Mouse (Mus musculus): Measurements from ENCODE around the gene Fgfr2. TPM values are rescaled to one million over a fixed set of nuclear protein-coding genes. Genes with fewer than 3 reads are reported as not detected.
A peak's percentile ranks its signal among the peaks of the same experiment; 100 is the strongest.

Fgfr2 gene
- polyA plus RNA-seq, 1 experiment, result 59.9 TPM

- H3K4me1 ChIP-seq (ENCODE audit: control insufficient read depth, insufficient read depth, low read length), result peaks cover 16% of the 10 kb centered on the region
- TF ChIP-seq POLR2A (IDR thresholded peaks at IDR 0.05; ENCODE audit: low read depth, low read length), result no peak
- no peak for TF ChIP-seq CTCF (IDR thresholded peaks at IDR 0.05; ENCODE audit: borderline replicate concordance, insufficient read depth, low read length)
- peak overlapping the region; percentile 69 for H3K27ac ChIP-seq (ENCODE audit: insufficient read depth, low read length)
- H3K4me3 ChIP-seq (ENCODE audit: insufficient read depth, low read length), result no peak overlapping the region
Measured at GRCm38 (mm10) chr7:130167261-130167660, 2955.9 kb downstream of the Fgfr2 start.

DNA sequence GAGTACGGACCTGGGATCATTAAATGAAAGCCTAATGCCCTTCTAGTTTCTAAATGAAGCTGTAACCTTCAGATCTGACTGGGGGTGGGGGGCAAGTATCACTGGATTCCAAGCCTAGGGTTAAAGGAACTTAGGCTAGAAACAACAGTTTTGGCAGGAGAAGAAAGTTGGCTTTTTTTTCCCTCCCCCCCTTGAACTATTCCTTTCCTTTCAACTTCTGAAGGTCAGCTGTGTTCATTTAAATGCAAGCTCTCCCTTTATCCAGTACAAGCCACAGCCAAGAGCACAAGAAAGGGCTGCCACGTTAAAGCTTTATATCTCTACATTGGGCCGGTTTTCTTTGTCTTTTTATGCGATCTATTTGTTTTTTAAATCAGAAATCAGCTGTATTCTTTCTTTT is 2957.0 kb downstream of the Fgfr2 start:
- Histone ChIP-seq H3K27ac (ENCODE audit: insufficient read depth, low read length) (0 out of 2 replicates have a peak overlapping the region, but pooled peaks have one; percentile 11), H3K4me3 (ENCODE audit: insufficient read depth, low read length) (no peak overlapping the region), H3K4me1 (ENCODE audit: control insufficient read depth, insufficient read depth, low read length) (peaks cover 16% of the 10 kb centered on the region)
- no peak for TF ChIP-seq POLR2A (IDR thresholded peaks at IDR 0.05; ENCODE audit: low read depth, low read length)
- no peak for TF ChIP-seq CTCF (IDR thresholded peaks at IDR 0.05; ENCODE audit: borderline replicate concordance, insufficient read depth, low read length)

DNA sequence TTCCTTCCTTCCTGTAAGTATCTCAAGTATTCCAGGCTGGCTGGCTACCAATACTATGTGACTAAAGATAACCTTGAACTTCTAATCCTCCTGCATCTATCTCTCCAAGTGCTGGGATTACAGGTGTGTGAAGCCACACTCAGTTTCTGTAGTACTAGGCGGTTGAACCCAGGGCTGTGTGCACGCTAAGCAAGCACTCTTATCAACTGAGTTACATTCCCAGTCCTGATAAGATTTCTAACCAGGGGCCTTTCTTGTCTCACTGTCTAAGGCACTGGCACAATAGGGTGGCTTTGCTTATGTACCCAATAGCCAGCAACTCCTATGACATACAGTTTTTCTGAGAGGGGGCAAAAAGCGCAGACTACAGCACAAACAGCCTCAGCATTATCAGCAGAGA is 2957.7 kb downstream of the Fgfr2 start:
- Histone ChIP-seq H3K27ac (ENCODE audit: insufficient read depth, low read length) (no peak overlapping the region), H3K4me3 (ENCODE audit: insufficient read depth, low read length) (no peak overlapping the region), H3K4me1 (ENCODE audit: control insufficient read depth, insufficient read depth, low read length) (peaks cover 12% of the 10 kb centered on the region)
- TF ChIP-seq CTCF (IDR thresholded peaks at IDR 0.05; ENCODE audit: borderline replicate concordance, insufficient read depth, low read length) (no peak), POLR2A (IDR thresholded peaks at IDR 0.05; ENCODE audit: low read depth, low read length) (no peak)

DNA sequence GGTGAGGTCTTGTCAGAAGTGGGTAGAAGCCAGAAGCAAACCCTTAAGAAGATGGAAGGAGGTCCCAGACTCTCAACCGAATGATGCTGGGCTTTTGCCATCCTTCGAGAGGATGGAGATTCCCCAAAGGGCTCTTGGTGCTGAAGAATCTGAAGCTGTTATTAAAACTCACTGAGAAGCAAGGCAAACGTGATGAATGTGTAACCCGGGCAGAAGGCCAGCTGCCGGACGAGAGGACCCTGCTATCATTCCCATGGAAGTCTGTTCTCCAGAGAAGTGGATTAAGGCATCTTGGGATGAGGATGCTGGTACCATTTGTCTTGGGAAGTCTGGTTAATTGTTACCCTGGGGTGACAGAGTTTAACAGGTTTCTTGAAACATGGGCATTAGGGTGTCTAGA is 2960.4 kb downstream of the Fgfr2 start:
- Histone ChIP-seq H3K4me3 (ENCODE audit: insufficient read depth, low read length) (no peak overlapping the region), H3K4me1 (ENCODE audit: control insufficient read depth, insufficient read depth, low read length) (peaks cover 6% of the 10 kb centered on the region), H3K27ac (ENCODE audit: insufficient read depth, low read length) (no peak overlapping the region)
- TF ChIP-seq CTCF (IDR thresholded peaks at IDR 0.05; ENCODE audit: borderline replicate concordance, insufficient read depth, low read length), result no peak
- TF ChIP-seq POLR2A (IDR thresholded peaks at IDR 0.05; ENCODE audit: low read depth, low read length), result no peak

GRCm38 (mm10) chr7:130161581-130161980 is 2961.6 kb downstream of the Fgfr2 start:
- TF ChIP-seq CTCF (IDR thresholded peaks at IDR 0.05; ENCODE audit: borderline replicate concordance, insufficient read depth, low read length) (no peak), POLR2A (IDR thresholded peaks at IDR 0.05; ENCODE audit: low read depth, low read length) (no peak)
- Histone ChIP-seq H3K27ac (ENCODE audit: insufficient read depth, low read length) (no peak overlapping the region), H3K4me3 (ENCODE audit: insufficient read depth, low read length) (no peak overlapping the region), H3K4me1 (ENCODE audit: control insufficient read depth, insufficient read depth, low read length) (no peaks in the 10 kb centered on the region)

GRCm38 (mm10) chr7:130158845-130159244 is 2964.3 kb downstream of the Fgfr2 start:
- no peak for TF ChIP-seq CTCF (IDR thresholded peaks at IDR 0.05; ENCODE audit: borderline replicate concordance, insufficient read depth, low read length)
- TF ChIP-seq POLR2A (IDR thresholded peaks at IDR 0.05; ENCODE audit: low read depth, low read length), result no peak
- H3K4me1 ChIP-seq (ENCODE audit: control insufficient read depth, insufficient read depth, low read length), result no peaks in the 10 kb centered on the region
- no peak overlapping the region for H3K4me3 ChIP-seq (ENCODE audit: insufficient read depth, low read length)
- no peak overlapping the region for H3K27ac ChIP-seq (ENCODE audit: insufficient read depth, low read length)

- Histone ChIP-seq H3K4me1 (ENCODE audit: control insufficient read depth, insufficient read depth, low read length) (no peaks in the 10 kb centered on the region), H3K27ac (ENCODE audit: insufficient read depth, low read length) (no peak overlapping the region), H3K4me3 (ENCODE audit: insufficient read depth, low read length) (no peak overlapping the region)
- no peak for TF ChIP-seq CTCF (IDR thresholded peaks at IDR 0.05; ENCODE audit: borderline replicate concordance, insufficient read depth, low read length)
- no peak for TF ChIP-seq POLR2A (IDR thresholded peaks at IDR 0.05; ENCODE audit: low read depth, low read length)
Measured at GRCm38 (mm10) chr7:130153363-130153969, 2969.7 kb downstream of the Fgfr2 start.

GRCm38 (mm10) chr7:130148906-130149305 is 2974.2 kb downstream of the Fgfr2 start:
- peaks cover 1% of the 10 kb centered on the region; the same call in 1 of the 2 replicates for H3K4me1 ChIP-seq (ENCODE audit: control insufficient read depth, insufficient read depth, low read length)
- H3K4me3 ChIP-seq (ENCODE audit: insufficient read depth, low read length), result no peak overlapping the region
- no peak overlapping the region for H3K27ac ChIP-seq (ENCODE audit: insufficient read depth, low read length)
- no peak for TF ChIP-seq POLR2A (IDR thresholded peaks at IDR 0.05; ENCODE audit: low read depth, low read length)
- TF ChIP-seq CTCF (IDR thresholded peaks at IDR 0.05; ENCODE audit: borderline replicate concordance, insufficient read depth, low read length), result no peak

DNA sequence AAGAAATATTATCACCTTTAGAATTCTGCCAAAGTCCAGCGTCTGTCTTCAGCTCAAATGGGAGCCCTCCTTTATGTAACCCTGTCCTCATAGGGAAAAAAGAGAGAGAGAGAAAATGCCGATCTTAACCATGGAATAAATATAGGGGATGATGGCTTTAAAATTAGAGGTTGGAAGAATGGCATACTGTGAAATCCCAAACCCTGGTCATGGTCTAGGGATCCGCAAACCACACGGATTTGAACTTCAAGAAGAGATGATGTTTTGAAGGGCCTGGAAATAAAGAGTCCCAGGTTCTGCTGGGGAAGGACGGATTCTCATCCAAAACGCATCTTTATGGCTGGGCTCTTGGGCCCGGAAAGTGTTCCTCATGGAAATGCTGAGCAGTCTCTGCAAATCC is 2975.9 kb downstream of the Fgfr2 start:
- TF ChIP-seq POLR2A (IDR thresholded peaks at IDR 0.05; ENCODE audit: low read depth, low read length) (no peak), CTCF (IDR thresholded peaks at IDR 0.05; ENCODE audit: borderline replicate concordance, insufficient read depth, low read length) (no peak)
- Histone ChIP-seq H3K4me1 (ENCODE audit: control insufficient read depth, insufficient read depth, low read length) (peaks cover 15% of the 10 kb centered on the region), H3K4me3 (ENCODE audit: insufficient read depth, low read length) (no peak overlapping the region), H3K27ac (ENCODE audit: insufficient read depth, low read length) (no peak overlapping the region)

DNA sequence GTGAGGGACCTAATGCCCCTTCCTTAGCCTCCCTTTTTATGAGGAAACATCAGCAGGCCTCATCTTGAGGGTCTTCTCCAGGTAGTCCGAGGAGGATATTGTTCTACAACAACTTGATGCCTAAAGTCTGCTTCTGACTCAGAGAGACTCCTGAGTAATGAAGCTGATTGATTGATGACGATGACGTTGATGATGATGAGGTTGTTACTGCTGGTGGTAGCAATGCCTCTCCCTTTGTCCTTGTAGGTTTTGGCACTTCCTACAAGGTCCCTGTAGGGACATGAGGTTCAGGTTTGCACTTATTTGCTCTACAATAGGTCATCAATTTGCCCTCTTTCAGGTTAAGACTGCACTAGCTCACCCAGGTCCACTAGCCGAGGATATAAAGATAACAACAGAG is 2977.9 kb downstream of the Fgfr2 start:
- Histone ChIP-seq H3K27ac (ENCODE audit: insufficient read depth, low read length) (no peak overlapping the region), H3K4me3 (ENCODE audit: insufficient read depth, low read length) (no peak overlapping the region), H3K4me1 (ENCODE audit: control insufficient read depth, insufficient read depth, low read length) (peaks cover 15% of the 10 kb centered on the region)
- TF ChIP-seq CTCF (IDR thresholded peaks at IDR 0.05; ENCODE audit: borderline replicate concordance, insufficient read depth, low read length) (no peak), POLR2A (IDR thresholded peaks at IDR 0.05; ENCODE audit: low read depth, low read length) (no peak)
